Mouse (Mus musculus): ENCODE measurements around the gene Hgd. TPM values are rescaled to one million over a fixed set of nuclear protein-coding genes. Genes with fewer than 3 reads are reported as not detected.

Hgd gene
- polyA plus RNA-seq, 2 experiments, result 0.20 TPM; not detected in 1

DNA sequence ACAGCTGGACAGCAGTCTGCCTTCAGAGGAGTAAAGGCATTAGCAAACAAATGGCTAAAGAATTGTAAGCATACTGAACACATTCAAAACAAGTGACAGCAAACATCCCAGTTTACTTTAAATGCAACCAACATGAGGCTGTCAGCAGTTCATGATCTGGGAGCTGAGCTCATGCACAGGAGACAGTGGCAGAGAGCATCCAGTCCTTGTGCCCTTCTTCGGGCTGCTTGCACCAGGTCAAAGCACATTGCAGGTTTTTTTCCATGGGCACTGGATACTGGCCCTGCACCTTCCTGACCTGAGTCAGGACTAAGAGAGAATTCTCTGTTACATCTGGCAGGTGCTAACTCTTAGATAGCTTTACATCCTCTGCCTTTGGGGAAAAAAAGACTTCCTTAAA lies 362 bp upstream of the Hgd start:
- no peak overlapping the region for H3K27ac ChIP-seq (replicated peaks; ENCODE audit: low read depth, low read length)
- H3K27me3 ChIP-seq (ENCODE audit: control insufficient read depth, insufficient read depth, low read length), result no peaks in the 10 kb centered on the region
- H3K36me3 ChIP-seq (ENCODE audit: control insufficient read depth, insufficient read depth, low read length), result no peaks in the 10 kb centered on the region
- H3K4me3 ChIP-seq (replicated peaks; ENCODE audit: low read length), result no peak overlapping the region
- H3K9me3 ChIP-seq (ENCODE audit: control insufficient read depth, low read length), result no peaks in the 10 kb centered on the region
- 67% methylated on average over 1 of the region's 1 CpGs for WGBS
- TF ChIP-seq POLR2A (IDR thresholded peaks at IDR 0.05; ENCODE audit: borderline replicate concordance, extremely low read depth, insufficient read depth, insufficient read length), result no peak
- no peak overlapping the region for H3K9ac ChIP-seq (ENCODE audit: low read depth, low read length, severe bottlenecking)
- ATAC-seq (ENCODE audit: low FRiP score, low read depth), result no peak
- peaks cover 10% of the 10 kb centered on the region for H3K4me1 ChIP-seq (ENCODE audit: control insufficient read depth, insufficient read depth, low read length)
- DNase-seq (ENCODE audit: low spot score), result no peak
- no peak overlapping the region for H3K4me2 ChIP-seq (replicated peaks; ENCODE audit: low read depth, low read length, severe bottlenecking)

DNA sequence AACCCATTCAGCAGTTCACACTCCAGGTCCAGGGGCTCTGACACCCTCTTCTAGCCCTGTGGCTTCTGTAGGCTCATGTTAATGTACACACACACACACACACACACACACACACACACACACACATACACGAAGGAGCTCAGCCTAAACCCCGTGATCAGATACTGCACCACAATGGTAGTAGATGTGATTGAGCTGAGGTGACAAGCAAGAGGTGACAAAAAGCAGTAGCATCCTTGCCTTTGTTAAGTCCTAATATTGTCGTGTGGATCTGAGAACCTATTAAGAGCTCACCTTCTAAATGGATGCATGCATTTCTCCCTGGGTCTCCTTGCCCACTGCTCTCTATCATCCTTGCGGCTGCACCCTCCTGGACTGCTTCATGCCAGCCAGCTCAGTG lies 698 bp downstream of the Hgd start:
- Histone ChIP-seq H3K4me3 (replicated peaks; ENCODE audit: low read length) (no peak overlapping the region), H3K27ac (replicated peaks; ENCODE audit: low read depth, low read length) (no peak overlapping the region), H3K9ac (ENCODE audit: low read depth, low read length, severe bottlenecking) (no peak overlapping the region), H3K4me2 (replicated peaks; ENCODE audit: low read depth, low read length, severe bottlenecking) (no peak overlapping the region), H3K4me1 (ENCODE audit: control insufficient read depth, insufficient read depth, low read length) (peaks cover 13% of the 10 kb centered on the region), H3K27me3 (ENCODE audit: control insufficient read depth, insufficient read depth, low read length) (no peaks in the 10 kb centered on the region), H3K9me3 (ENCODE audit: control insufficient read depth, low read length) (no peaks in the 10 kb centered on the region), H3K36me3 (ENCODE audit: control insufficient read depth, insufficient read depth, low read length) (no peaks in the 10 kb centered on the region)
- no peak for TF ChIP-seq POLR2A (IDR thresholded peaks at IDR 0.05; ENCODE audit: borderline replicate concordance, extremely low read depth, insufficient read depth, insufficient read length)
- no peak for ATAC-seq (ENCODE audit: low FRiP score, low read depth)
- whole genome bisulfite sequencing, result 88% methylated on average over 4 of the region's 4 CpGs
- no peak for DNase-seq (ENCODE audit: low spot score)

DNA sequence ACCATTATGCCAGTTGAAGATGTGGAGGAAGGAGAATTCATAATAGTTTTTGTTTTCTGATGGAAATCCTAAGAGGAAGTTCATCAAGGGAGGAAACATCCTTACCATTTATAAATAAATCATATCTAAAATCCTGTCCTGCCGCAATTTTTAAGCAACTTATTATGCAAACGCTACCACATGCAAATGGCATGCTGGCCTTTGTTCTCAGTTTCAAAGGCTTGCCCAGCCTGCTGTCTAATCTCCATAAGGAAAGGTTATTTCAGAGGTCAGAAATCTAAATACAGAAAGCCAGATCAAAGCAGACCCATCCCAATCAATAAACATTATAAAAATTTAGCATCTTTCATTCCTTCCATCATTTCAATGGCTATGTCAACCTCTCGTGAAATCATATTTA lies 1.9 kb downstream of the Hgd start:
- H3K4me2 ChIP-seq (replicated peaks; ENCODE audit: low read depth, low read length, severe bottlenecking), result no peak overlapping the region
- peaks cover 13% of the 10 kb centered on the region for H3K4me1 ChIP-seq (ENCODE audit: control insufficient read depth, insufficient read depth, low read length)
- H3K4me3 ChIP-seq (replicated peaks; ENCODE audit: low read length), result no peak overlapping the region
- no peak overlapping the region for H3K27ac ChIP-seq (replicated peaks; ENCODE audit: low read depth, low read length)
- H3K9me3 ChIP-seq (ENCODE audit: control insufficient read depth, low read length), result no peaks in the 10 kb centered on the region
- no peaks in the 10 kb centered on the region for H3K36me3 ChIP-seq (ENCODE audit: control insufficient read depth, insufficient read depth, low read length)
- TF ChIP-seq POLR2A (IDR thresholded peaks at IDR 0.05; ENCODE audit: borderline replicate concordance, extremely low read depth, insufficient read depth, insufficient read length), result no peak
- DNase-seq (ENCODE audit: low spot score) (no peak), ATAC-seq (ENCODE audit: low FRiP score, low read depth) (no peak)
- no peaks in the 10 kb centered on the region for H3K27me3 ChIP-seq (ENCODE audit: control insufficient read depth, insufficient read depth, low read length)
- H3K9ac ChIP-seq (ENCODE audit: low read depth, low read length, severe bottlenecking), result no peak overlapping the region
- WGBS, result 87% methylated on average over 3 of the region's 3 CpGs

DNA sequence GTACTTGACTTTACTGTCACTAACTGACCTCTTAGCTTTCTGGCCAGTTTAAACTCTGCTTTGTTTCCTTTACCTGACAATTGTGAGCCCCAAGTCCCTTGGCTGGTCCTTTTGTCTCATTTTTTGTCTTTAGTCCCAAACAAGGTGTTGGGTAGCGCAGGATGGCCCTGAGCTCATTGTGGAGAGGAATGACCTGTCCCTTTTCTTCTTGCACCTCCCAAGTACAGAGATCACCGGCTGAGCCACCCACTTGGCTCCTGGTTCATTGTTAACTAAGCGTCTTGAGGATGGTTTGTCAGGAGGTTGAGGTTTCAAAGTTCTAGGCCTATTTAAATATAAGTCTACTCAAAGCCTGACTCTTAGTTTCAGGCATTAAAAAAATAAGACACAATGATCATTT lies 3.4 kb downstream of the Hgd start:
- H3K9ac ChIP-seq (ENCODE audit: low read depth, low read length, severe bottlenecking), result no peak overlapping the region
- no peak for TF ChIP-seq POLR2A (IDR thresholded peaks at IDR 0.05; ENCODE audit: borderline replicate concordance, extremely low read depth, insufficient read depth, insufficient read length)
- WGBS, result 88% methylated on average over 3 of the region's 3 CpGs

DNA sequence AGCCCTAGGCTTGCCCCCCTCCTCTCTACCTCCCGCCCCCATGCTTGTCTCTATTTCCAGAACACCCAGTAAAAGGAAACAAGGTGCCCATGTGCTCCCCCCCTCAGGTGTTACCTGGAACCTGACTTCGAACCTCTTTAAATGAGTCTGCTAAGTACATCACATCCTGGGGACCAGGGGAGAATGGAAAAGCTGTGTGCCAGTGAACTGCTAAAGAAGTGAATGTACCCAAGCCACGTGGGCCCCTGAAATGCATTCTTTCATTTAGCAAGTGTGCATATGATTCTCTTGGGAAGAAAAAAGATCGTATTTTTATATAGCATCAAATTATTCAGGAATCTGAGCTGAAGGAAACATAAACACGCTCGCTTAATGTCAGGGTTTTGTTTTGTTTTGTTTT lies 3.8 kb downstream of the Hgd start:
- TF ChIP-seq POLR2A (IDR thresholded peaks at IDR 0.05; ENCODE audit: borderline replicate concordance, extremely low read depth, insufficient read depth, insufficient read length), result no peak
- Histone ChIP-seq H3K4me3 (replicated peaks; ENCODE audit: low read length) (peak overlapping the region; percentile 24; the same call in 1 of the 2 replicates), H3K27me3 (ENCODE audit: control insufficient read depth, insufficient read depth, low read length) (no peaks in the 10 kb centered on the region), H3K4me1 (ENCODE audit: control insufficient read depth, insufficient read depth, low read length) (peaks cover 13% of the 10 kb centered on the region), H3K27ac (replicated peaks; ENCODE audit: low read depth, low read length) (no peak overlapping the region), H3K9ac (ENCODE audit: low read depth, low read length, severe bottlenecking) (no peak overlapping the region), H3K36me3 (ENCODE audit: control insufficient read depth, insufficient read depth, low read length) (no peaks in the 10 kb centered on the region), H3K4me2 (replicated peaks; ENCODE audit: low read depth, low read length, severe bottlenecking) (peak overlapping the region; percentile 43), H3K9me3 (ENCODE audit: control insufficient read depth, low read length) (no peaks in the 10 kb centered on the region)
- 28% methylated on average over 6 of the region's 6 CpGs for WGBS
- peak; percentile 29 for DNase-seq (ENCODE audit: low spot score)
- no peak for ATAC-seq (ENCODE audit: low FRiP score, low read depth)

More for the DNA sequence above, 3.4 kb downstream of the Hgd start:
- H3K27me3 ChIP-seq (ENCODE audit: control insufficient read depth, insufficient read depth, low read length), result no peaks in the 10 kb centered on the region
- ATAC-seq (ENCODE audit: low FRiP score, low read depth) (no peak), DNase-seq (ENCODE audit: low spot score) (no peak)
- H3K4me2 ChIP-seq (replicated peaks; ENCODE audit: low read depth, low read length, severe bottlenecking), result no peak overlapping the region
- H3K36me3 ChIP-seq (ENCODE audit: control insufficient read depth, insufficient read depth, low read length), result no peaks in the 10 kb centered on the region
- H3K4me1 ChIP-seq (ENCODE audit: control insufficient read depth, insufficient read depth, low read length), result peaks cover 13% of the 10 kb centered on the region
- H3K9me3 ChIP-seq (ENCODE audit: control insufficient read depth, low read length), result no peaks in the 10 kb centered on the region
- H3K27ac ChIP-seq (replicated peaks; ENCODE audit: low read depth, low read length), result no peak overlapping the region
- no peak overlapping the region for H3K4me3 ChIP-seq (replicated peaks; ENCODE audit: low read length)

Measured in limb, embryonic 14.5 days (tissue).